Mouse (Mus musculus) C2C12 (cell line): ENCODE measurements around the gene Car14.

Experiments used
- CTCF ChIP-seq: IDR thresholded peaks from one replicate; pipeline ENCODE4 v1.5.1; 2011; ENCODE audit not compliant: control insufficient read depth, insufficient read depth, insufficient read length
- MYOG ChIP-seq: IDR thresholded peaks from one replicate; pipeline ENCODE4 v1.6.1; 2011; ENCODE audit not compliant: control insufficient read depth, insufficient read length; ENCODE audit errors: extremely low read depth

DNA sequence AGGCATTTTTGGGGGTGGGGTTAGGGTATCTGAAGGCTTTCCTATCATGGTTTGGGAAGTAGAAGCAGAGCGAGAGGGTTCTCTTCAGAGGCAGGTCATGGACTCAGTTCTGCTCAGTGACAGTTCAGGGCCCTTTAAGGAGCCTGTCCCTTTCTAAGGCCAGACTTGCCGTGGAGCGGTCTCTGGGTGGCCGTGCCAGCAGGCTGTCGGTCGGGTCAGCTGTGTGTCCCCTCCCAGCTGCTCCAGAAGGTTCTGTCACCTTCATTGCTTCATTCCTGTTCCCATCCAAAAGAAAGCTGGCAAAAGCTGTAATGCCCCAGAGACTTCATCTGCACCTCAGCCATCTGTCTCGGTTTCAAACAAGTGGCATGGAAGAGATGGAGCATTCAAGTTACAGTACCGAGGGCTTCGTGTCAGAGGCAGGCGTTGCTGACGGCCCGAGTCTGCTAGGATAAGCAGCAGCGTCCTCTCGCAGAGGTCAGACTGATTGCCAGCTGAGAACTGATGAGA is 41.3 kb upstream of the Car14 start:
- TF ChIP-seq CTCF (no peak), MYOG (no peak)
